Mouse (Mus musculus) mouse trophoblast stem cell (cell line): Measurements from ENCODE around the gene Cct5.

Experiments
- in situ Hi-C, 2 experiments: fragments of 300-500 bp; cut with MseI, MboI; formaldehyde crosslinking; loops; 2 replicates in 1 of 2; 3 replicates in 1 of 2; pipeline ENCODE4 v1.15.1; 2025

Cct5 gene

GRCm38 (mm10) chr15:31567431-31567830 is 34.2 kb downstream of the Cct5 start:
- in situ Hi-C loops: no loop called here

- in situ Hi-C loops: no loop called here
Measured at GRCm38 (mm10) chr15:31565786-31566185, 35.8 kb downstream of the Cct5 start.

- in situ Hi-C loops: no loop called here
Measured at GRCm38 (mm10) chr15:31565184-31565583, 36.4 kb downstream of the Cct5 start, which contains the start of gene Cmbl. TSS of gene Cmbl (plus strand) at chr15:31565389.

- in situ Hi-C loops: no loop called here
Measured at GRCm38 (mm10) chr15:31563577-31564546, 37.7 kb downstream of the Cct5 start.

GRCm38 (mm10) chr15:31562847-31563246 is 38.8 kb downstream of the Cct5 start:
- in situ Hi-C loops: no loop called here

- in situ Hi-C loops: no loop called here
Measured at GRCm38 (mm10) chr15:31561976-31562375, 39.6 kb downstream of the Cct5 start.

GRCm38 (mm10) chr15:31561390-31561789 is 40.2 kb downstream of the Cct5 start:
- in situ Hi-C loops: no loop called here

- in situ Hi-C loops: no loop called here
Measured at GRCm38 (mm10) chr15:31554855-31555254, 46.7 kb downstream of the Cct5 start.

- in situ Hi-C loops: no loop called here
Measured at GRCm38 (mm10) chr15:31550381-31550780, 51.2 kb downstream of the Cct5 start.

- in situ Hi-C loops: no loop called here
Measured at GRCm38 (mm10) chr15:31547421-31547820, 54.2 kb downstream of the Cct5 start.

- in situ Hi-C loops: no loop called here
Measured at GRCm38 (mm10) chr15:31546291-31546690, 55.3 kb downstream of the Cct5 start.

GRCm38 (mm10) chr15:31545058-31545457 is 56.5 kb downstream of the Cct5 start:
- in situ Hi-C loops: no loop called here

GRCm38 (mm10) chr15:31543246-31543645 is 58.4 kb downstream of the Cct5 start:
- in situ Hi-C loops: no loop called here

- in situ Hi-C loops: no loop called here
Measured at GRCm38 (mm10) chr15:31542013-31542958, 59.3 kb downstream of the Cct5 start.
